Mouse (Mus musculus) lung, adult 2 months (tissue): ENCODE data around the gene Ampd3.

ENCODE experiments used
- CTCF ChIP-seq: fragments of 200-500 bp; IDR thresholded peaks from 2 replicates; pipeline ENCODE4 v1.5.1; 2011; ENCODE audit warnings: mild to moderate bottlenecking, low read length, control low read depth; ENCODE audit not compliant: insufficient read depth
- POLR2A ChIP-seq: fragments of 200-500 bp; IDR thresholded peaks from 2 replicates; pipeline ENCODE4 v1.6.1; 2011; ENCODE audit warnings: low read depth, mild to moderate bottlenecking, control low read depth, low read length, borderline replicate concordance; ENCODE audit errors: extremely low read depth

GRCm38 (mm10) chr7:110809585-110810557 is 41.9 kb downstream of the Ampd3 start:
- TF ChIP-seq CTCF (no peak), POLR2A (no peak)
